Mouse (Mus musculus): ENCODE results near the gene 6430571L13Rik. TPM values are rescaled to one million over a fixed set of nuclear protein-coding genes. Genes with fewer than 3 reads are reported as not detected.
A peak's percentile ranks its signal among the peaks of the same experiment; 100 is the strongest.

The 6430571L13Rik gene
- polyA plus RNA-seq, 1 experiment from 2014 or later: 0.90 TPM

DNA sequence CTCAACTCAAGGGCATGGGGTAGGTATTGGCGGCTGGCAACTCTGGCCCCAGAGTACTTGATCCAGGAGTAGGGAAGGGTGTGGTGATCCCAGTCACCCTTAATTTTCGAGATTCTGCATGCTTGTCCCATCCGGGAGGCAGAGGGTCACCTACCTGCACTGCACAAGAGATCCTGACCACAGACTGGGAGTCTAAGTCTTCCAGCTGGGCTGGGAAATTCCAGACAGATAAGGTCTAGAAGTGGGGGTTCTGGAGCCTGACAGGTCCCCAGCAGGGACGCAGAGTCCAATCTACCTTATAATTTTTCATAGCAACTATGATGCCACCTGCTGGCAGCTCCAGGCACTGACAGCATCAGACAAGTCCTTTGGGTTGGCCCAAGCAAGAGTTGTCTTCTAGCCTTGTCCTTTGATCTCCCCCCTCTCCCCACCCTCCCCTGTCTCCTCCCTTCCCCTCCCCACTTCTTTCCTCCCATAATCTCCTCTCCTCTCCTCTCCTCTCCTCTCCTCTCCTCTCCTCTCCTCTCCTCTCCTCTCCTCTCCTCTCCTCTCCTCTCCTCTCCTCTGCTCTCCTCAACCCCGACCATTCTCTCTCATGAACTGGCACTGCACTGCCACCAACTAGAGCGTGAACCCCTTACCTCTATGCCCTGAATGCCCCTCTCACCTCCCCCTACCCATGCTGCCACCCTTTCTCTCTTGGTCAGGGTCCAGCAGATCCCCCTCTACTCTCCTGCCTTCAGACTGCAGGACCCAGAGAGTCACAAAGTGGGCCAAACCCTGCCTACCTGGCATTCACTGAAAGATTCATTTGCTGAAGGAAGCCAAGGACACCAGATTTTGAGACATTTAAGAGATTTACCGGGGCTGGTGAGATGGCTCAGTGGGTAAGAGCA is 15.7 kb downstream of the 6430571L13Rik start:
- no peak for ATAC-seq (ENCODE audit: insufficient read depth, low FRiP score)
- H3K27ac ChIP-seq (ENCODE audit: low read length): no peak overlapping the region
- WGBS: 45% methylated on average over 7 of the region's 7 CpGs
- no peaks in the 10 kb centered on the region for H3K9me3 ChIP-seq (replicated peaks; ENCODE audit: control insufficient read depth, low read length)
- H3K4me3 ChIP-seq (replicated peaks; ENCODE audit: low read length): no peak overlapping the region
- H3K4me1 ChIP-seq (ENCODE audit: control insufficient read depth, insufficient read depth, low read length): no peaks in the 10 kb centered on the region
- no peaks in the 10 kb centered on the region for H3K36me3 ChIP-seq (ENCODE audit: control insufficient read depth, insufficient read depth, low read length)
- H3K27me3 ChIP-seq (ENCODE audit: control insufficient read depth, insufficient read depth, low read length): peaks cover 5% of the 10 kb centered on the region; the same call in 1 of the 2 replicates
- H3K4me2 ChIP-seq (ENCODE audit: low read depth, low read length): no peak overlapping the region
- no peak overlapping the region for H3K9ac ChIP-seq (ENCODE audit: low read length)

DNA sequence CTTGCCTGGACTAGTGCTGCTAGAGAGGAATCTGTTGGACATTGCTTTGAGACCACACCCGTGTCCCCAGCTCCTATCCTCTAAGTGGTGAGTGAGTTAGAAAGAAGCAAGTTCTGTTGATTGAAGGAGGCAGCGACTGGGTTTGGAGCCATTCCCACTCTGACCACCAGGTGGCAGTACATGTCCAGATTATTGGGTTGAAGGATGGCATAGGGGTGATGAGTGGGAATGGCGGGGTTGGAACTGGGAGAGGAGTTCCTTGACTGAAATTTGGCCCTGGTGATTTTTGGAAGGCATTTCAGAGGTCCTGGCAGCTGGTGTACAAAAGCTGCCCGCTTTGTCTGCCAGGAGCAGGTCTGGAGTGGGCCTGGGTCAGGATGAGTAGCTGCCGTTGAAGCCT is 17.2 kb downstream of the 6430571L13Rik start:
- H3K36me3 ChIP-seq (ENCODE audit: control insufficient read depth, insufficient read depth, low read length): no peaks in the 10 kb centered on the region
- no peaks in the 10 kb centered on the region for H3K4me1 ChIP-seq (ENCODE audit: control insufficient read depth, insufficient read depth, low read length)
- WGBS: 22% methylated on average over 5 of the region's 5 CpGs
- H3K27ac ChIP-seq (ENCODE audit: low read length): no peak overlapping the region
- peaks cover 5% of the 10 kb centered on the region for H3K27me3 ChIP-seq (ENCODE audit: control insufficient read depth, insufficient read depth, low read length)
- H3K4me3 ChIP-seq (replicated peaks; ENCODE audit: low read length): no peak overlapping the region
- no peak overlapping the region for H3K9ac ChIP-seq (ENCODE audit: low read length)
- no peak for ATAC-seq (ENCODE audit: insufficient read depth, low FRiP score)
- H3K4me2 ChIP-seq (ENCODE audit: low read depth, low read length): no peak overlapping the region
- no peaks in the 10 kb centered on the region for H3K9me3 ChIP-seq (replicated peaks; ENCODE audit: control insufficient read depth, low read length)

DNA sequence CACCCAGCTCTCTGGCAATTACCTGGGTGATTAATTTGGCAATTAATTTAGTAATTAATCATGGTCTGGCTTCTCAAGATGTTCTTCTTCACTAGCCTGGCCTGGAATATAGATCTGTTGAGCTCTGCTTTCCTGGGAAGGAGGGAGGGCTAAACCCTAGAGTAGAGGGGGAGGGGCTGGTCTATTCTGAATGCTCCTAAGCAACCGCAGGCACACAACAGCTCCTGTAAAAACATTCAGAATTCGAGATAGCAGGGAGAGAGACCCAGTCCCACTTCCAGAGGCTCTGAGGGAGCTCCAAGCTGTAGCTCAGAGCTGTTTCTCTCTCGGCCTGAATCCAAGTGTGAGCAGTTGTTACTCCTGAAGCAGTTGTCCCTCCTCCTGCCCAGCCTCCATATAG is 20.6 kb downstream of the 6430571L13Rik start:
- H3K9me3 ChIP-seq (replicated peaks; ENCODE audit: control insufficient read depth, low read length): no peaks in the 10 kb centered on the region
- H3K27me3 ChIP-seq (ENCODE audit: control insufficient read depth, insufficient read depth, low read length): peaks cover 5% of the 10 kb centered on the region
- H3K4me1 ChIP-seq (ENCODE audit: control insufficient read depth, insufficient read depth, low read length): no peaks in the 10 kb centered on the region
- H3K4me2 ChIP-seq (ENCODE audit: low read depth, low read length): no peak overlapping the region
- WGBS: 17% methylated on average over 3 of the region's 3 CpGs
- no peak overlapping the region for H3K9ac ChIP-seq (ENCODE audit: low read length)
- no peak for ATAC-seq (ENCODE audit: insufficient read depth, low FRiP score)
- H3K27ac ChIP-seq (ENCODE audit: low read length): no peak overlapping the region
- H3K4me3 ChIP-seq (replicated peaks; ENCODE audit: low read length): no peak overlapping the region
- no peaks in the 10 kb centered on the region for H3K36me3 ChIP-seq (ENCODE audit: control insufficient read depth, insufficient read depth, low read length)

DNA sequence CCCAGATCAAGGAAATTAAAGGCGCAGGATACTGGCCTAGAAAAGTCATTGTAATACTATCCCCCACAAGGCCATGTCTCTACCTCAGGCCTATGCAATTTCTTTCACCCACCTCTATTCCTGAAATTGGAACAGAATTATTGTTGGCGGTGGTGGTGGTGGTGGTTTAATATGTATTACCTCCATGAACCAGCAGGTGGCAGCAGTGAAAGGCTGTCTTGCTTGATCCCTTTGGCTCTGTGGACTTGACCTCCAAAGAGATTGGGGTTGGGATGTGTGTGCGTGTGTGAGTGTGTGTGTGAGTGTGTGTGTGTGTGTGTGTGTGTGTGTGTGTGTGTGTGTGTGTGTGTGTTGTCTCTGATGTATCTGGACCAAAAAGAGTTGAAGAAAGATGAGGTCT is 26.2 kb downstream of the 6430571L13Rik start:
- H3K27me3 ChIP-seq (ENCODE audit: control insufficient read depth, insufficient read depth, low read length): no peaks in the 10 kb centered on the region; the same call in none of the 2 replicates
- H3K27ac ChIP-seq (ENCODE audit: low read length): no peak overlapping the region
- no peaks in the 10 kb centered on the region for H3K9me3 ChIP-seq (replicated peaks; ENCODE audit: control insufficient read depth, low read length)
- whole genome bisulfite sequencing: 0% methylated on average over 3 of the region's 3 CpGs
- no peak overlapping the region for H3K4me3 ChIP-seq (replicated peaks; ENCODE audit: low read length)
- ATAC-seq (ENCODE audit: insufficient read depth, low FRiP score): no peak
- no peaks in the 10 kb centered on the region for H3K4me1 ChIP-seq (ENCODE audit: control insufficient read depth, insufficient read depth, low read length)
- no peak overlapping the region for H3K9ac ChIP-seq (ENCODE audit: low read length)
- no peak overlapping the region for H3K4me2 ChIP-seq (ENCODE audit: low read depth, low read length)
- no peaks in the 10 kb centered on the region for H3K36me3 ChIP-seq (ENCODE audit: control insufficient read depth, insufficient read depth, low read length)

DNA sequence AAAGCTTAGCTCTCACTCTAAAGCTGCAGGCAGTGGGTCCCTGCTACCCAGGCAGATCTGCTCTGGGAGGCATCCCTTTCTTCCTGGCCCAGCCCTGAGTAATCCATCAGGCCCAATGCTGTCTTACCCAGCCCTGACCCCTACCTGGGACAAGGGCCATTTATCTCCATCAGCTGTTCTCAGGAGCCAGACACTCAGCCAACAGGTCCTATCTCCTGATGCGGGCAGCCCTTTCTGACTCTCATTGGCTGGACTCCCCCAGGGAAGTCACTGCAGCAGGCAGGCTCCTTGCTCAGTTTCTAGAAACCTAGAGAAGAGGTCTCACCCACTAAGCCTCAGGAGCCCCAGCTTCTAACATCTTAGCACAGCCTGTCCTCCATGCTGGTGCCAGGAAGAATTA is 27.9 kb downstream of the 6430571L13Rik start:
- ATAC-seq (ENCODE audit: insufficient read depth, low FRiP score): no peak
- H3K4me3 ChIP-seq (replicated peaks; ENCODE audit: low read length): no peak overlapping the region
- no peaks in the 10 kb centered on the region for H3K9me3 ChIP-seq (replicated peaks; ENCODE audit: control insufficient read depth, low read length)
- H3K27me3 ChIP-seq (ENCODE audit: control insufficient read depth, insufficient read depth, low read length): no peaks in the 10 kb centered on the region
- H3K4me2 ChIP-seq (ENCODE audit: low read depth, low read length): no peak overlapping the region
- H3K4me1 ChIP-seq (ENCODE audit: control insufficient read depth, insufficient read depth, low read length): no peaks in the 10 kb centered on the region
- no peak overlapping the region for H3K27ac ChIP-seq (ENCODE audit: low read length)
- no peak overlapping the region for H3K9ac ChIP-seq (ENCODE audit: low read length)
- WGBS: 29% methylated on average over 1 of the region's 1 CpGs
- H3K36me3 ChIP-seq (ENCODE audit: control insufficient read depth, insufficient read depth, low read length): no peaks in the 10 kb centered on the region

DNA sequence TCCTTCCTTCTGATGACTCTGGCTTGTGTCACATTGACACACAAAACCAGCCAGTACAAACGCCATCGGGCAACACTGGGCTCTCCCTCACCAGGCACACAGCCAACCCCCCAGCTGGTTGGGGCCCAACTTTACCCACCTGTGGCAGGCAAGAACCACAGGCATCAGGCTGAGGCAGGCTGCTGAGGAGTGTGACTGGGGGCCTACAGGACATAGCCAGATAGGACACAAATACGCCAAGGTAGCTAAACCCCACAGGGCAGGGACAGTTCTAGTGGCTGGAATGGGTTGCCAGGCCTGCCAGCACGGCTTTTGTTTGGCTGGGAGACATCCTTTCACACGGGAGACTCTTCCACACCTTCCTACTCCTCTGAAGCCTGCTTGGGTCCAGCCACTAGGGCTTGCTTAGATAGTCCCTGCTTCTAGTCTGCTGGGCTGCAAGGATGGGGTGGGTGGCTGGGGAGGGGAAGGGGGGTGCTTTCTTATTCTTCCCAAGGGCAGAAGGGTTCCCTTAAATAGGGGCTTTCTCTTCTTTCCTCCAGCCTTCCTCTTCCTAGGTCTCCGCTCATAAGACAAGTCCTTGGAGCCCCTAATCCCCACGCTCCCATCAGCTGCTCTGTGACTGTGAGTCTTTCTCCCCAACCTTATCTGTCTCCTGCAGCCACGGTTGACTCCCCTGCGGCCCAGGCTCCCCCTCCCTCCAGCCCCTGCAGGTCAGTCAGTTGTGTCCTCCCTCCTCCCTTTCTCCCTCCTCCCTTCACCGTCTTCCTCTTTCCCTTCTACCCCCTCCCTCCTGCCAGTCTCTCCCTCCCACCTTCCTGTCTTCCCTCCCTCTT is 29.1 kb downstream of the 6430571L13Rik start:
- whole genome bisulfite sequencing: 34% methylated on average over 10 of the region's 10 CpGs

DNA sequence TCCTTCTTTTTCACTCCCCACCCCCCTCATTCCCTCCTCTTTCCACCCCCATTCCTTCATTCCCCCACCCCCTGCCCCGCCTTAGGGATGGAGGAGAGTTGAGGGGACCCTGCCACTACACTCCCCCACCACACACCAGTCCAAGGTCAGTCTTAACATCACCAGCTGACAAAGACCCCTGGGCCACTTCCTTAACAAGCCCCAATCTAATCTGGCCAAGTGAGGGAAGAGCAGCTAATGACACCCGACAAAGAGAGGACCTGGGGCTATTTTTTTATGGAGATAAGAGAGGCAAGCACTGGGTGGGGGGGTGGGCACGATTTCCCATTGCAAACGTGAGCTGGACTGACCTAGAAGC is 29.7 kb downstream of the 6430571L13Rik start:
- no peak for ATAC-seq (ENCODE audit: insufficient read depth, low FRiP score)
- Histone ChIP-seq H3K4me1 (ENCODE audit: control insufficient read depth, insufficient read depth, low read length) (no peaks in the 10 kb centered on the region), H3K9me3 (replicated peaks; ENCODE audit: control insufficient read depth, low read length) (no peaks in the 10 kb centered on the region), H3K36me3 (ENCODE audit: control insufficient read depth, insufficient read depth, low read length) (no peaks in the 10 kb centered on the region), H3K27ac (ENCODE audit: low read length) (no peak overlapping the region), H3K4me3 (replicated peaks; ENCODE audit: low read length) (no peak overlapping the region), H3K4me2 (ENCODE audit: low read depth, low read length) (no peak overlapping the region), H3K27me3 (ENCODE audit: control insufficient read depth, insufficient read depth, low read length) (peaks cover 4% of the 10 kb centered on the region; the same call in 1 of the 2 replicates), H3K9ac (ENCODE audit: low read length) (no peak overlapping the region)
- WGBS: 11% methylated on average over 4 of the region's 4 CpGs

More for the DNA sequence above, 29.1 kb downstream of the 6430571L13Rik start:
- H3K4me1 ChIP-seq (ENCODE audit: control insufficient read depth, insufficient read depth, low read length): no peaks in the 10 kb centered on the region
- H3K36me3 ChIP-seq (ENCODE audit: control insufficient read depth, insufficient read depth, low read length): no peaks in the 10 kb centered on the region
- no peak overlapping the region for H3K4me3 ChIP-seq (replicated peaks; ENCODE audit: low read length)
- H3K27me3 ChIP-seq (ENCODE audit: control insufficient read depth, insufficient read depth, low read length): peaks cover 4% of the 10 kb centered on the region; the same call in 1 of the 2 replicates
- no peak overlapping the region for H3K4me2 ChIP-seq (ENCODE audit: low read depth, low read length)
- no peak overlapping the region for H3K27ac ChIP-seq (ENCODE audit: low read length)
- H3K9ac ChIP-seq (ENCODE audit: low read length): no peak overlapping the region
- H3K9me3 ChIP-seq (replicated peaks; ENCODE audit: control insufficient read depth, low read length): no peaks in the 10 kb centered on the region
- ATAC-seq (ENCODE audit: insufficient read depth, low FRiP score): peak; percentile 27; the same call in 1 of the 2 replicates

DNA sequence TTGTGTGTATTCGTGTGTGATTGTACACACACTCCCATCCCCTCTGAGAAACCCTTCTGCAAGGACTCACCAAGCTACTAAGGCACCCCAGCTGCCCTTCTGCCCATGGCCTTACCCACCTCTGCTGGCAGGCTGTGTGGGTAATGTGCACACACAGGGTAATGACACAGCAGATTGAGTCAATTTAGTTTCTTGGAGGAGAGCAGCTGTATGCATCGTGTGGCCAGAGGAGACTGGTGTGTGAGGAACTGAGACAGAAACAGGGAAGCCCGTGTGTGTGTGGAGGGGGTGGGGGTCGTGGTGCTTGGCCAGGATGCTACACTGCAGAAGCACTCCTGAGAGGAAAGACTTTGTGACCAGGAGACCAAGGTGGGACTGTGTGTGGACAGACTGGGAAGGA is 32.0 kb downstream of the 6430571L13Rik start:
- no peak overlapping the region for H3K4me3 ChIP-seq (replicated peaks; ENCODE audit: low read length)
- no peak overlapping the region for H3K4me2 ChIP-seq (ENCODE audit: low read depth, low read length)
- no peaks in the 10 kb centered on the region for H3K4me1 ChIP-seq (ENCODE audit: control insufficient read depth, insufficient read depth, low read length)
- peaks cover 18% of the 10 kb centered on the region for H3K27me3 ChIP-seq (ENCODE audit: control insufficient read depth, insufficient read depth, low read length)
- no peak overlapping the region for H3K27ac ChIP-seq (ENCODE audit: low read length)
- H3K9me3 ChIP-seq (replicated peaks; ENCODE audit: control insufficient read depth, low read length): no peaks in the 10 kb centered on the region
- ATAC-seq (ENCODE audit: insufficient read depth, low FRiP score): no peak
- WGBS: 56% methylated on average over 4 of the region's 4 CpGs
- H3K9ac ChIP-seq (ENCODE audit: low read length): no peak overlapping the region
- no peaks in the 10 kb centered on the region for H3K36me3 ChIP-seq (ENCODE audit: control insufficient read depth, insufficient read depth, low read length)

DNA sequence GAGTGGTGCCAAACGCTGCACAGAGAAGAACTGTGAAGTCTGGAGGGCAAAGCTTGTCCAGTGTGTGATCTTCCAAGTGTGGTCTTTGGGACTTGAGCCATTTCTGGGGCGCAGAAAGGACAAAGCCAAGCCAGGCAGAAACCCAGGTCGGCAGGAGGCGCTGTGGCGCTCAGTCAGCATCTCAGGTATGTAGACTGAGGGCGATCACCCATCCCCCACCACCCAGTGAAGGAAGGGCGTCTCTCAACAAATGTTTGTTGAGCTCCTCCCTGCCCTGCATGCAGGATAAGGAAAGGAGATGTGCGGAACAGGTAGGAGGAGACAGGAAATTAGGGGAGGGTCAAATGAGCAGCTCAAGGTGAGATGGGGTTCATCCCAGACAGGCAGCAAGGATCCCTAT is 34.2 kb downstream of the 6430571L13Rik start:
- no peak overlapping the region for H3K9ac ChIP-seq (ENCODE audit: low read length)
- peaks cover 38% of the 10 kb centered on the region for H3K27me3 ChIP-seq (ENCODE audit: control insufficient read depth, insufficient read depth, low read length)
- H3K4me3 ChIP-seq (replicated peaks; ENCODE audit: low read length): no peak overlapping the region
- no peak overlapping the region for H3K4me2 ChIP-seq (ENCODE audit: low read depth, low read length)
- H3K4me1 ChIP-seq (ENCODE audit: control insufficient read depth, insufficient read depth, low read length): peaks cover 5% of the 10 kb centered on the region; the same call in 1 of the 2 replicates
- no peak overlapping the region for H3K27ac ChIP-seq (ENCODE audit: low read length)
- 8% methylated on average over 8 of the region's 8 CpGs for WGBS
- H3K9me3 ChIP-seq (replicated peaks; ENCODE audit: control insufficient read depth, low read length): no peaks in the 10 kb centered on the region
- ATAC-seq (ENCODE audit: insufficient read depth, low FRiP score): no peak
- H3K36me3 ChIP-seq (ENCODE audit: control insufficient read depth, insufficient read depth, low read length): no peaks in the 10 kb centered on the region

All from stomach, embryonic 16.5 days (tissue).